Mouse (Mus musculus) B cell, adult (primary cell): ENCODE data around the gene Chchd6. TPM values are rescaled to one million over a fixed set of nuclear protein-coding genes. Genes with fewer than 3 reads are reported as not detected.

Source experiments
- total RNA-seq: library from RNA; stranded (reverse); gene quantifications from 4 replicates; pipeline ENCODE4 v1.2.4, GENCODE M21; 2023; ENCODE audit not compliant: inconsistent age

Gene Chchd6
- 1.8 to 4.5 TPM (median 4.1 TPM) in 4 replicates for total RNA-seq

GRCm38 (mm10) chr6:89595018-89595776 is at the start of gene Chchd6:
Gene Chchd6 (minus strand): TSS chr6:89595652.

GRCm38 (mm10) chr6:89643798-89644270 is 48.4 kb upstream of the Chchd6 start, which contains the start of gene Txnrd3:
Gene Txnrd3 (plus strand): TSS chr6:89643988.

GRCm38 (mm10) chr6:89362281-89363106 is 233.0 kb downstream of the Chchd6 start, which contains the start of gene Plxna1:
Gene Plxna1 (minus strand): TSS chr6:89362620.

Other genes starting within 250 kb of the Chchd6 start
- 13.5 to 21.9 TPM (median 19.2 TPM) in 4 replicates for gene Plxna1, start 233.0 kb downstream of the Chchd6 start, total RNA-seq
- gene Txnrd3, start 48.3 kb upstream of the Chchd6 start, total RNA-seq, result 4.0 to 5.7 TPM (median 4.6 TPM) in 4 replicates
- gene Vmn1r40, start 111.9 kb upstream of the Chchd6 start, total RNA-seq, result not detected in 4 replicates
- gene Vmn1r41, start 145.1 kb upstream of the Chchd6 start, total RNA-seq, result not detected in 4 replicates